Mouse (Mus musculus) gastrocnemius, adult 2 months (tissue): ENCODE data around the gene Nrtn. TPM values are rescaled to one million over a fixed set of nuclear protein-coding genes. Genes with fewer than 3 reads are reported as not detected.
A peak's percentile ranks its signal among the peaks of the same experiment; 100 is the strongest.

Experiments used
- DNase-seq: peaks from one replicate; pipeline ENCODE4 v3.0.0; 2022
- H3K27ac ChIP-seq: fragments of 200-600 bp; 2 replicates; pipeline ENCODE4 v1.8.1; 2022; ENCODE audit warnings: mild to moderate bottlenecking
- H3K4me3 ChIP-seq: fragments of 200-600 bp; 2 replicates; pipeline ENCODE4 v1.8.1; 2022; ENCODE audit warnings: mild to moderate bottlenecking, moderate library complexity
- CTCF ChIP-seq: fragments of 200-600 bp; IDR thresholded peaks from 2 replicates; pipeline ENCODE4 v1.8.1; 2022; ENCODE audit warnings: antibody characterized with exemption, mild to moderate bottlenecking, moderate library complexity
- intact Hi-C: fragments of 180-260 bp; cut with DNase I; formaldehyde crosslinking; loops from one replicate; pipeline ENCODE4 v1.15.1; 2025
- total RNA-seq, 2 experiments: library from RNA; stranded (reverse); gene quantifications; 2 replicates each; pipeline ENCODE4 v1.2.3; 2021

Gene Nrtn
- total RNA-seq, 2 experiments from 2014 or later: 3.1 to 3.7 TPM

- peak; percentile 78 for TF ChIP-seq CTCF
- intact Hi-C loops: loop anchor here (5.0 kb wide), 1 partner anchor 81 kb away; no protein-coding TSS in a partner anchor
Observed at GRCm38 (mm10) chr17:56758132-56758531, 802 bp upstream of the Nrtn start.

GRCm38 (mm10) chr17:56756703-56757399 is 479 bp downstream of the Nrtn start:
- Histone ChIP-seq H3K4me3 (peak overlapping the region; percentile 81), H3K27ac (peak overlapping the region; percentile 59)
- peak; percentile 69 for TF ChIP-seq CTCF
- intact Hi-C loops: loop anchor here (1.0 to 5.0 kb wide), 2 partner anchors 40 to 80 kb away; partner anchors contain the start of gene Ndufa11
- DNase-seq: peak; percentile 68

More at GRCm38 (mm10) chr17:56758132-56758531, 802 bp upstream of the Nrtn start:
- Histone ChIP-seq H3K4me3 (no peak overlapping the region; the same call in 1 of the 2 replicates), H3K27ac (no peak overlapping the region)
- peak; percentile 85 for DNase-seq

- intact Hi-C loops: loop anchor here (5.0 kb wide), 1 partner anchor 77 kb away; no protein-coding TSS in a partner anchor
- no peak for DNase-seq
Observed at GRCm38 (mm10) chr17:56754271-56755185, 2.8 kb downstream of the Nrtn start.

GRCm38 (mm10) chr17:56753452-56753851 is 3.9 kb downstream of the Nrtn start:
- no peak overlapping the region for H3K4me3 ChIP-seq
- no peak for DNase-seq
- intact Hi-C loops: no loop called here

More at GRCm38 (mm10) chr17:56754271-56755185, 2.8 kb downstream of the Nrtn start:
- no peak for TF ChIP-seq CTCF
- Histone ChIP-seq H3K4me3 (no peak overlapping the region), H3K27ac (no peak overlapping the region)

GRCm38 (mm10) chr17:56751404-56752072 is 5.8 kb downstream of the Nrtn start:
- no peak for DNase-seq
- intact Hi-C loops: no loop called here
- peak overlapping the region; percentile 37 for H3K4me3 ChIP-seq
- no peak for TF ChIP-seq CTCF
- no peak overlapping the region for H3K27ac ChIP-seq

More at GRCm38 (mm10) chr17:56753452-56753851, 3.9 kb downstream of the Nrtn start:
- no peak for TF ChIP-seq CTCF
- no peak overlapping the region for H3K27ac ChIP-seq

GRCm38 (mm10) chr17:56744173-56744572 is 13.2 kb downstream of the Nrtn start:
- intact Hi-C loops: no loop called here
- no peak overlapping the region for H3K27ac ChIP-seq
- DNase-seq: no peak
- H3K4me3 ChIP-seq: no peak overlapping the region
- TF ChIP-seq CTCF: no peak

GRCm38 (mm10) chr17:56740788-56741160 is 16.6 kb downstream of the Nrtn start:
- intact Hi-C loops: no loop called here
- no peak for TF ChIP-seq CTCF
- no peak overlapping the region for H3K27ac ChIP-seq
- H3K4me3 ChIP-seq: no peak overlapping the region
- DNase-seq: no peak

GRCm38 (mm10) chr17:56740118-56740787 is 17.1 kb downstream of the Nrtn start:
- no peak for DNase-seq
- Histone ChIP-seq H3K4me3 (no peak overlapping the region), H3K27ac (no peak overlapping the region)
- no peak for TF ChIP-seq CTCF
- intact Hi-C loops: no loop called here

- TF ChIP-seq CTCF: peak; percentile 8; the same call in 1 of the 2 replicates
- DNase-seq: peak; percentile 60
- intact Hi-C loops: no loop called here
- H3K27ac ChIP-seq: no peak overlapping the region
- no peak overlapping the region for H3K4me3 ChIP-seq
Observed at GRCm38 (mm10) chr17:56738221-56738620, 19.1 kb downstream of the Nrtn start.

GRCm38 (mm10) chr17:56736534-56736933 is 20.8 kb downstream of the Nrtn start:
- no peak overlapping the region for H3K27ac ChIP-seq
- TF ChIP-seq CTCF: peak; percentile 40
- intact Hi-C loops: no loop called here
- no peak overlapping the region for H3K4me3 ChIP-seq
- DNase-seq: no peak

- intact Hi-C loops: no loop called here
- Histone ChIP-seq H3K4me3 (no peak overlapping the region), H3K27ac (no peak overlapping the region)
- no peak for TF ChIP-seq CTCF
- no peak for DNase-seq
Observed at GRCm38 (mm10) chr17:56729656-56730055, 27.7 kb downstream of the Nrtn start.

- no peak for TF ChIP-seq CTCF
- intact Hi-C loops: no loop called here
- DNase-seq: no peak
- Histone ChIP-seq H3K4me3 (no peak overlapping the region), H3K27ac (no peak overlapping the region)
Observed at GRCm38 (mm10) chr17:56729151-56729550, 28.2 kb downstream of the Nrtn start.
